Mouse (Mus musculus) telencephalon, adult 2 months (tissue): Measurements from ENCODE around the gene Lpin3.

ENCODE experiments used
- DNase-seq: peaks from one replicate; pipeline ENCODE4 v3.0.0-alpha.2; 2011; ENCODE audit warnings: low read depth, low spot score

Lpin3 gene

GRCm38 (mm10) chr2:160932981-160933380, 52.5 kb downstream of the Lpin3 start:
- no peak for DNase-seq

GRCm38 (mm10) chr2:160933890-160934289, 53.4 kb downstream of the Lpin3 start:
- DNase-seq, result no peak

- DNase-seq, result no peak
These were observed 54.0 kb downstream of the Lpin3 start for GRCm38 (mm10) chr2:160934451-160934850.

GRCm38 (mm10) chr2:160940930-160941709, 60.6 kb downstream of the Lpin3 start:
- no peak for DNase-seq

- no peak for DNase-seq
These were observed 62.0 kb downstream of the Lpin3 start for GRCm38 (mm10) chr2:160942443-160942842.

- no peak for DNase-seq
These were observed 71.1 kb downstream of the Lpin3 start for GRCm38 (mm10) chr2:160951595-160951994.

- DNase-seq, result no peak
These were observed 72.8 kb downstream of the Lpin3 start for GRCm38 (mm10) chr2:160953131-160953873.

GRCm38 (mm10) chr2:160954541-160954940, 74.1 kb downstream of the Lpin3 start:
- no peak for DNase-seq

- DNase-seq, result peak; percentile 66
These were observed 74.9 kb downstream of the Lpin3 start for GRCm38 (mm10) chr2:160955331-160955730.
